Mouse (Mus musculus) right cerebral cortex, postnatal 36 days (tissue): ENCODE data around the gene Lrp8.

Source experiments
- DNase-seq, 2 experiments: peaks; one replicate each; pipeline ENCODE4 v3.0.0; 2022; ENCODE audit warnings: low spot score in 2 of 2, mixed read lengths in 1 of 2

Lrp8 gene

GRCm38 (mm10) chr4:107802185-107802449 is at the start of gene Lrp8:
Gene Lrp8 (plus strand): TSS chr4:107802261.
- DNase-seq = no peak

- no peak for DNase-seq
Observed at GRCm38 (mm10) chr4:107756222-107756621, 45.8 kb upstream of the Lrp8 start.

GRCm38 (mm10) chr4:107757487-107758470 is 44.3 kb upstream of the Lrp8 start:
- DNase-seq = no peak

GRCm38 (mm10) chr4:107758938-107759337 is 43.1 kb upstream of the Lrp8 start:
- no peak for DNase-seq

- DNase-seq = no peak
Observed at GRCm38 (mm10) chr4:107763001-107763400, 39.1 kb upstream of the Lrp8 start.

- no peak for DNase-seq
Observed at GRCm38 (mm10) chr4:107763598-107763997, 38.5 kb upstream of the Lrp8 start.

GRCm38 (mm10) chr4:107765196-107765813 is 36.8 kb upstream of the Lrp8 start:
- no peak for DNase-seq

- DNase-seq = peak in 1 of 2 experiments; percentile 25
Observed at GRCm38 (mm10) chr4:107766182-107766581, 35.9 kb upstream of the Lrp8 start.

GRCm38 (mm10) chr4:107772122-107772825 is 29.8 kb upstream of the Lrp8 start:
- DNase-seq = no peak

- no peak for DNase-seq
Observed at GRCm38 (mm10) chr4:107774868-107775267, 27.2 kb upstream of the Lrp8 start.

GRCm38 (mm10) chr4:107775672-107776071 is 26.4 kb upstream of the Lrp8 start:
- DNase-seq = no peak

GRCm38 (mm10) chr4:107776990-107777673 is 24.9 kb upstream of the Lrp8 start:
- no peak for DNase-seq

GRCm38 (mm10) chr4:107783541-107783940 is 18.5 kb upstream of the Lrp8 start:
- DNase-seq = no peak

GRCm38 (mm10) chr4:107788841-107789240 is 13.2 kb upstream of the Lrp8 start:
- no peak for DNase-seq

- no peak for DNase-seq
Observed at GRCm38 (mm10) chr4:107800801-107801200, 1.3 kb upstream of the Lrp8 start.

GRCm38 (mm10) chr4:107801366-107802184 is 486 bp upstream of the Lrp8 start:
- DNase-seq = peak; percentile 72 to 75

- DNase-seq = no peak
Observed at GRCm38 (mm10) chr4:107802450-107803331, 630 bp downstream of the Lrp8 start.

- DNase-seq = peak; percentile 64 to 67
Observed at GRCm38 (mm10) chr4:107803351-107804106, 1.5 kb downstream of the Lrp8 start.

GRCm38 (mm10) chr4:107805491-107805890 is 3.4 kb downstream of the Lrp8 start:
- no peak for DNase-seq
